Mouse (Mus musculus): Measurements from ENCODE around the gene Apol7a. TPM values are rescaled to one million over a fixed set of nuclear protein-coding genes. Genes with fewer than 3 reads are reported as not detected.
A peak's percentile ranks its signal among the peaks of the same experiment; 100 is the strongest.

The Apol7a gene
- total and polyA plus RNA-seq, 3 experiments = 0.21 TPM; not detected in 2

- peak; percentile 86 for DNase-seq
Observed at GRCm38 (mm10) chr15:77376920-77377319, 22.0 kb downstream of the Apol7a start.

- DNase-seq = no peak
Observed at GRCm38 (mm10) chr15:77370588-77370987, 28.3 kb downstream of the Apol7a start.

- DNase-seq = no peak
Observed at GRCm38 (mm10) chr15:77369981-77370380, 28.9 kb downstream of the Apol7a start.

- DNase-seq = no peak
Observed at GRCm38 (mm10) chr15:77368818-77369320, 30.0 kb downstream of the Apol7a start.

DNA sequence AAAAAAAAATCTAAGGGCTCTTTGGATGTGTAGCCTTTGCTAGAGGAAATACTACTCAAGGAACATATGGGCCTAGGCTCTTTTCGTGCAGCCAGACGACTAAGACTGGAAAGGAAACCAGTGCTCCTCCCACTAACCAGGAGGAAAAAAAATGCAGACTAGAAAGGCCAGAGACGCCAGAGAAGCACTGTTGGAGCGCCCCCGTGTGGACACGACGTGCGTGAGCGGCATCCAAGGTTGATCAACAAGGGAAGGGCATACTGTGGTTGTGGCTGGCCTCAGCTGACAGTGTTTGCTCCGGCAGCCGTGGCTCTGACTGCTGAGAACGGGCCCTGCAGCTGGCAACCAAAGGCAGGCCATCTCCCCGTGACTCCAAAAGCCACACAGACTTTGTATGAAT, 30.8 kb downstream of the Apol7a start:
- DNase-seq = peak; percentile 96

DNA sequence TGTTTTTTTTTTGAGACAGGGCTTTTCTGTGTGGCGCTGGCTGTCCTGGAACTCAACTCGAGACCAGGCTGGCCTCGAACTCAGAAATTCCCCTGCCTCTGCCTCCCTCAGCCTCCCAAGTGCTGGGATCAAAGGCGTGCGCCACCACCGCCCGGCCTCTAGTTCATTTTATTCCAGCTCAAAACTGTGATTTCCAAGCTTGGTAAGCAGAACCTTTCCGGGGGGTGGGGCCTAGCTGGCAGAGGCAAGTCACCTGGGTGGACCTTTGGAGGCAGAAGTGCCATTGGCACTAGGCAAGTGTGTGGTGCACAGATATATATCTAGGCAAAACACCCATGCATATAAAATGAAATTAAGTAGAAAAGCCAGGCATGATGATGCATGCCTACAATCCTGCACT, 31.4 kb downstream of the Apol7a start:
- no peak for DNase-seq

GRCm38 (mm10) chr15:77366706-77367484, 32.0 kb downstream of the Apol7a start:
- DNase-seq = peak; percentile 85

- no peak for DNase-seq
Observed at GRCm38 (mm10) chr15:77365700-77366570, 33.0 kb downstream of the Apol7a start.

DNA sequence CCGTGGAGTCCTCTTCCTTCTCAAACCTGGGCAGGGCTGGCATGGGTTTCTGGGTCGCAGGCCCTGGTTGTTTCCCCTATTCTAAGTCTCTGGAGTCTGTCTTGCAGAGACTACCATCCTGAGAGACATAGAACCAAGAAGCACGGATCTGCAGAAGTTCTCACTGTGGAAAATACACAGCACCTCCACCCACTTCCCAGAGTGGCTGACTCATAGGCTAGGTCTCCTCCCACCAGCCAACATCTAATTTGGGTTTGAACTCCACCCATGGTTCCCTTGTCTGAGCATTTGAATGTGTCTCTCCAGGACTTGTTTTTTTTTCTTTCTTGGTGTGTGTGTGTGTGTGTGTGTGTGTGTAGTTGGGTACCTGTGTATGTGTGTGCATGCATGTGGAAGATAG, 34.9 kb downstream of the Apol7a start:
- DNase-seq = peak; percentile 69

- DNase-seq = no peak
Observed at GRCm38 (mm10) chr15:77363578-77363977, 35.3 kb downstream of the Apol7a start.

- no peak for DNase-seq
Observed at GRCm38 (mm10) chr15:77362952-77363351, 36.0 kb downstream of the Apol7a start.

GRCm38 (mm10) chr15:77359905-77360304, 39.0 kb downstream of the Apol7a start:
- DNase-seq = no peak

- peak; percentile 63 for DNase-seq
Observed at GRCm38 (mm10) chr15:77359486-77359885, 39.4 kb downstream of the Apol7a start.

GRCm38 (mm10) chr15:77359084-77359483, 39.8 kb downstream of the Apol7a start:
- DNase-seq = no peak

- DNase-seq = peak; percentile 89
Observed at GRCm38 (mm10) chr15:77358320-77359040, 40.4 kb downstream of the Apol7a start.

- no peak for DNase-seq
Observed at GRCm38 (mm10) chr15:77356248-77356810, 42.6 kb downstream of the Apol7a start.

DNA sequence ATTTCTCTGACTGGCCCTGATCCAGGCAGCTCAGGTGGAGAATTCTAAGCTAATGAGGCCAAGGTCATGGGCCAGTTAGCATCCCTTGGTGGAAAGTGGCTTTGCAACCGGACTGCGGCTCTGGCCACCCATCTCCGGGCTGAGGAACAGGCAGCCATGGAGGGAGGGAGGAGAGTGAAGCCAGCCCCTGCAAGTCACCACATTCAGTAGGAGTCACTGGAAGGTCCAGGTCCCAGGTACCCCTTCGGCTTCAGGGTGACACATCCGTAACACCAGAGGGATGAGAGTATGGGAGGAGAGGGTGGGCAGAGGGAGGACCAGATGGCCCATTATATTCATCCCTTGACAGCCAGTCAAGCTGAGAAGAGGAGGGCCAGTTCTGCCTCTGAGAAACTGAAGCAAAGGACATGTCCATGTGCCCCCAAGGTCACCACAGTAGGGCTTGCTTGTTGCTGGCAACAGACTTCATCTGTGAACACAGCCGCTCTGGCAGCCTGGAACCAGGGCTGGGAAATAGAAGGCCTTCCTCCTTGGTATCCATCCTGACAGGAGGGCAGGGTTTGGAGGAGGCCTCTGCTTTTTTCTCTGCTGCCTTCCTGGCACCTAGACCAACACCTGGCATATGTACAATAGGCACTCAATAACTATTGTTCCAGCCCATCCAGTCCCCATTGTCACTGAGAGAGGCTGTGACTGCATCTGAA, 43.9 kb downstream of the Apol7a start:
- DNase-seq = peak; percentile 28

- DNase-seq = no peak
Observed at GRCm38 (mm10) chr15:77354496-77354847, 44.4 kb downstream of the Apol7a start.

DNA sequence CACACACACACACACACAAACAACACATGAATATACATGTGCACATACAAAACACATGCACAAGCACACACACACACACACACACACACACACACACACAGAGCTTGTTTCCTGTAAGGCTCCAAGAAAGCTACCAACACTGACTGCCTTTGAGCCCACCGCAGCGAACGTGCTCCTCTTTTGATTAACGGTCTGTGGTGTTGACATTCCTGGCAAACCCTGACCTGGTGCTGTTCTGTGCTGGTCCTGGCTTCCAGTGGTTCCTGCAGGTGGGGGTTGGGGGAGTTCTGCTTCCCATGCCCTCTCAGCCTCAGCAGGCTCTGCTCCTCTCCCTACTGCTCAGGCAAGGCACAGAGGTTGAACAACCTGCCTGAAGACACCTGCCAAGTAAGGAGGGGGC, 45.1 kb downstream of the Apol7a start:
- DNase-seq = no peak

DNA sequence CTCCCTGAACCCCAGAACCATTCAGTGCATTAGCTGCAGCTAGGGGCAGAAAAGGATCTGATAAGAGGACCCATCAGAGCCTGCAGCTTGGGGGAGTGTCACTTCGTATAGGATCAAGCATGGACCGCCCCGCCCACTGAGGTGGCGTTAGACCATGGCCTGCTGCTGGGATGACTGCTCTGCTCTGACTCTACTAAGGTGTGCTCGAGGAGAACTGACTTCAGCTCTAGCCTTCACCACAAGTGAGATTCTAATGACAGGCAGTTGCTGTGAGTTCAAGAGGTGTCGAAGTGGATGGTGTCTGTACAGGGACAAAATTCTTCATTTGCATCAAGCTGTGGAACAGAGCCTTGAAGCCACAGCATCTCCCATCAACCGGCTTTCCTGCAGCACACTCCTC, 46.0 kb downstream of the Apol7a start:
- DNase-seq = no peak

DNA sequence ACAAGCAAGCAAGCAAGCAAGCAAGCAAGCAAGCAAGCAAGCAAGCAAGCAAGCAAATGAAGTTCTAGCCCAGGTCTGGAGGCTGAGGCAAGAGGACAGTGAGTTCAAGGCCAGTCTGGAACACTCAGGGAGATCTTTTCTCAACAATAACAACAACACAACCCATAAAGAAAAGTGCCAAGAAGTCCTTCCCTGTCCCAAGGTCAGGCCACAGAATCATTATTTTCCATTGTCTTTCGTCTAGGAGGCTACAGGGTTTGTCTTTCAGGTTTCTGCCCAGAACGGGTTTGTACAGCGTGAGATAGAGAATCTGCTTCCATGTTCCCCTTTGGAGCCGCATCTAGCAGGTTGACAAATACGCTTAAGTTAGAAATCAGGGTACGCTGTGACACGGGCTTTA, 48.8 kb downstream of the Apol7a start:
- no peak for DNase-seq

All from adrenal gland, adult 2 months (tissue).